Mouse (Mus musculus) limb, embryonic 14.5 days (tissue): ENCODE data around the gene Slc35c1. TPM values are rescaled to one million over a fixed set of nuclear protein-coding genes. Genes with fewer than 3 reads are reported as not detected.

Experiments used
- ATAC-seq: fragments of 200-750 bp; cut with Nextera tagmentation; 2 replicates; pipeline ENCODE4 v1.8.0; 2017; ENCODE audit warnings: low read depth, moderate number of reproducible peaks, moderate TSS enrichment; ENCODE audit not compliant: low FRiP score
- DNase-seq: peaks from one replicate; pipeline ENCODE4 v3.0.0-alpha.2; 2015; ENCODE audit warnings: low spot score
- H3K27ac ChIP-seq: fragments of 300-500 bp; sonication (generic); replicated peaks from 2 replicates; pipeline ENCODE4 v1.5.1; 2014; ENCODE audit warnings: low read depth, mild to moderate bottlenecking, low read length, moderate library complexity, mixed read lengths
- H3K27me3 ChIP-seq: fragments of 300-500 bp; sonication (generic); 2 replicates; pipeline ENCODE4 v1.6.1; 2014; ENCODE audit warnings: low read length, mixed read lengths; ENCODE audit not compliant: control insufficient read depth, insufficient read depth
- H3K36me3 ChIP-seq: fragments of 300-500 bp; sonication (generic); 2 replicates; pipeline ENCODE4 v1.6.1; 2014; ENCODE audit warnings: mild to moderate bottlenecking, low read length, moderate library complexity, mixed read lengths; ENCODE audit not compliant: control insufficient read depth, insufficient read depth
- H3K4me1 ChIP-seq: fragments of 300-500 bp; sonication (generic); 2 replicates; pipeline ENCODE4 v1.6.1; 2014; ENCODE audit warnings: antibody characterized with exemption, low read length, mixed read lengths; ENCODE audit not compliant: control insufficient read depth, insufficient read depth
- H3K4me2 ChIP-seq: fragments of 300-500 bp; sonication (generic); replicated peaks from 2 replicates; pipeline ENCODE4 v1.6.1; 2014; ENCODE audit warnings: low read depth, mild to moderate bottlenecking, low read length, moderate library complexity; ENCODE audit not compliant: severe bottlenecking
- H3K4me3 ChIP-seq: fragments of 300-500 bp; sonication (generic); replicated peaks from 2 replicates; pipeline ENCODE4 v1.5.1; 2014; ENCODE audit warnings: low read length
- H3K9ac ChIP-seq: fragments of 300-500 bp; sonication (generic); 2 replicates; pipeline ENCODE4 v1.6.1; 2014; ENCODE audit warnings: mild to moderate bottlenecking, low read depth, low read length, moderate library complexity; ENCODE audit not compliant: severe bottlenecking
- H3K9me3 ChIP-seq: fragments of 300-500 bp; sonication (generic); 2 replicates; pipeline ENCODE4 v1.6.1; 2016; ENCODE audit warnings: low read length; ENCODE audit not compliant: control insufficient read depth
- POLR2A ChIP-seq: fragments of 200-500 bp; IDR thresholded peaks from 2 replicates; pipeline ENCODE4 v1.8.0; 2012; ENCODE audit warnings: inconsistent platforms, mild to moderate bottlenecking, moderate library complexity, borderline replicate concordance; ENCODE audit not compliant: insufficient read depth, insufficient read length; ENCODE audit errors: extremely low read depth
- WGBS: fragments of 180-500 bp; shearing (Covaris S2); extraction: QIAGEN DNeasy Blood & Tissue Kit; methylation state at CpG from one replicate; pipeline ENCODE4 v1.1.7; 2014; 5-methylcytosine and 5-hydroxymethylcytosine counted together
- polyA plus RNA-seq, 2 experiments: library from polyadenylated mRNA; depleted of rRNA in 1 of 2; stranded (reverse) in 1 of 2; unstranded in 1 of 2; fragments of >200 nt; fragmentation: Nextera tagmentation in 1 of 2; extraction: Ambion mirVana in 1 of 2; gene quantifications; 2 replicates each; pipeline versions ENCODE4 v1.2.1 to v1.2.3; 2012 to 2014

The Slc35c1 gene
- polyA plus RNA-seq, 2 experiments, result 14.3 to 16.1 TPM

- TF ChIP-seq POLR2A, result 0 out of 2 replicates have a peak, but pooled peaks have one; percentile 48
- no peak overlapping the region for H3K27ac ChIP-seq
- 0 out of 2 replicates have a peak, but pooled peaks cover 5% of the 10 kb centered on the region for H3K27me3 ChIP-seq
- ATAC-seq, result peak; percentile 86
- DNase-seq, result peak; percentile 74
- H3K9me3 ChIP-seq, result no peaks in the 10 kb centered on the region
- peak overlapping the region; percentile 79 for H3K4me3 ChIP-seq
- peaks cover 26% of the 10 kb centered on the region for H3K4me1 ChIP-seq
- WGBS, result under 1% methylated on average over 50 of the region's 55 CpGs
- peaks cover 3% of the 10 kb centered on the region; the same call in 1 of the 2 replicates for H3K36me3 ChIP-seq
- peak overlapping the region; percentile 93 for H3K4me2 ChIP-seq
- peak overlapping the region; percentile 79 for H3K9ac ChIP-seq
Measured at GRCm38 (mm10) chr2:92459141-92459920, 1.0 kb downstream of the Slc35c1 start.

- H3K4me2 ChIP-seq, result peak overlapping the region; percentile 93
- ATAC-seq, result no peak
- no peaks in the 10 kb centered on the region for H3K9me3 ChIP-seq
- peaks cover 26% of the 10 kb centered on the region for H3K4me1 ChIP-seq
- H3K27me3 ChIP-seq, result 0 out of 2 replicates have a peak, but pooled peaks cover 5% of the 10 kb centered on the region
- peak overlapping the region; percentile 79; the same call in 1 of the 2 replicates for H3K9ac ChIP-seq
- 63% methylated on average over 13 of the region's 13 CpGs for WGBS
- peak overlapping the region; percentile 79 for H3K4me3 ChIP-seq
- H3K27ac ChIP-seq, result no peak overlapping the region
- peaks cover 11% of the 10 kb centered on the region for H3K36me3 ChIP-seq
- no peak for DNase-seq
- no peak for TF ChIP-seq POLR2A
Measured at GRCm38 (mm10) chr2:92458481-92458880, 1.9 kb downstream of the Slc35c1 start.

- Histone ChIP-seq H3K4me3 (no peak overlapping the region), H3K4me2 (no peak overlapping the region), H3K36me3 (peaks cover 13% of the 10 kb centered on the region), H3K9me3 (no peaks in the 10 kb centered on the region), H3K4me1 (peaks cover 26% of the 10 kb centered on the region), H3K27ac (no peak overlapping the region), H3K27me3 (0 out of 2 replicates have a peak, but pooled peaks cover 5% of the 10 kb centered on the region), H3K9ac (peak overlapping the region; percentile 25; the same call in 1 of the 2 replicates)
- ATAC-seq (no peak), DNase-seq (no peak)
- TF ChIP-seq POLR2A, result no peak
- 58% methylated on average over 8 of the region's 8 CpGs for WGBS
Measured at GRCm38 (mm10) chr2:92456970-92457530, 3.3 kb downstream of the Slc35c1 start.

DNA sequence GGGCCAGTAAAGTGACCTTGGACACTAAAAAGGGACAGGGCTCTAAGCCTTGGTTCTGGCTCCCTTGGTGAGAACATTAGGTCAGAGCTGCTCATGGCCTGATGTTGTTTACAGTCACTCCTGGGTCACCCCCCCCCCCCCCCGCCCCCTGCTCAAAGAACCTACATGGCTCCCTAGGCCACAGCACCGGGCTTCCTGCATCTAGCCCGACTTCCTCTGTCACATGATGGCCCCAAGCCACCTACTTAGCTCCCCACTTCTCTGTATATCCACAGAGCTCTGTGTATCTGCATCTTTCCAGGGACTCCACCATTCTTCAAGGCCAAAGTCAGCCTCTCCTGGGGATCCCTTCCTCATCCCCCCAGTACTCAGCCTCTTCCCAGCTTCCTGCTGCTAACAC, 4.6 kb downstream of the Slc35c1 start:
- Histone ChIP-seq H3K27me3 (0 out of 2 replicates have a peak, but pooled peaks cover 4% of the 10 kb centered on the region), H3K9ac (no peak overlapping the region), H3K27ac (no peak overlapping the region), H3K4me3 (no peak overlapping the region), H3K4me1 (peaks cover 26% of the 10 kb centered on the region), H3K36me3 (peaks cover 13% of the 10 kb centered on the region), H3K4me2 (no peak overlapping the region), H3K9me3 (no peaks in the 10 kb centered on the region)
- 39% methylated on average over 2 of the region's 3 CpGs for WGBS
- ATAC-seq, result no peak
- no peak for DNase-seq
- no peak for TF ChIP-seq POLR2A

DNA sequence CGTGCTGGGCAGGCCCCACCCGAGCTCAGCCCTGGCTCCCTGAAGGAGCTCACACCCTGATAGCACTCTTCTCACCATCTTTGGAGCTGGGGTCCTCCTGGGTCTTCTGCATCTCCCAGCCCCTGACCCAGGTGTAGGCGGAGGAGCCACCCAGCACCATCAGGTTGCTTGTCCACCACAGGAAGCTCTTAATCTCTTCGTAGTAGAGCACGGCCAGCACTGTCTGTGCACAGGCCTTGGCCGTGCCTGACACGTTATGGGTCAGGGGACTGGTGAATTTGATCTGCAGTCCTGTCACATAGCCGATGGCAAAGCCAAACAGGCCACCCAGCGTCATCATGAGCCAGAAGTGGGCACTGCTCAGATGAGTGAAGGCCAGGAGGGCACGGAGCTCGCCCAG, 6.2 kb downstream of the Slc35c1 start:
- H3K27ac ChIP-seq, result no peak overlapping the region
- TF ChIP-seq POLR2A, result no peak
- H3K4me1 ChIP-seq, result peaks cover 20% of the 10 kb centered on the region
- H3K9ac ChIP-seq, result no peak overlapping the region
- H3K4me3 ChIP-seq, result no peak overlapping the region
- no peak for ATAC-seq
- no peak overlapping the region for H3K4me2 ChIP-seq
- H3K36me3 ChIP-seq, result peaks cover 13% of the 10 kb centered on the region
- no peaks in the 10 kb centered on the region for H3K9me3 ChIP-seq
- 90% methylated on average over 11 of the region's 11 CpGs for WGBS
- no peak for DNase-seq
- H3K27me3 ChIP-seq, result no peaks in the 10 kb centered on the region
